Mouse (Mus musculus): Measurements from ENCODE around the gene Zmynd11. TPM values are rescaled to one million over a fixed set of nuclear protein-coding genes. Genes with fewer than 3 reads are reported as not detected.

Zmynd11 gene
- polyA plus RNA-seq, 1 experiment from 2014 or later: 139 TPM

GRCm38 (mm10) chr13:9763828-9764645 lies 1.1 kb downstream of the Zmynd11 start:
- peaks cover 31% of the 10 kb centered on the region for H3K4me1 ChIP-seq (replicated peaks; ENCODE audit: control insufficient read depth, insufficient read depth, low read length)
- H3K27ac ChIP-seq (ENCODE audit: low read length): peak overlapping the region; percentile 99
- H3K4me2 ChIP-seq (ENCODE audit: low read depth, low read length): peak overlapping the region; percentile 61
- H3K4me3 ChIP-seq (ENCODE audit: low read length): peak overlapping the region; percentile 80
- peak overlapping the region; percentile 100 for H3K9ac ChIP-seq (ENCODE audit: low read length)
- ATAC-seq (ENCODE audit: low read depth): peak; percentile 87
- WGBS: under 1% methylated on average over 54 of the region's 111 CpGs
- H3K36me3 ChIP-seq (ENCODE audit: control insufficient read depth, insufficient read depth, low read length): no peaks in the 10 kb centered on the region
- H3K9me3 ChIP-seq (ENCODE audit: control insufficient read depth, low read length): no peaks in the 10 kb centered on the region
- H3K27me3 ChIP-seq (ENCODE audit: control insufficient read depth, insufficient read depth, low read depth, low read length): no peaks in the 10 kb centered on the region

DNA sequence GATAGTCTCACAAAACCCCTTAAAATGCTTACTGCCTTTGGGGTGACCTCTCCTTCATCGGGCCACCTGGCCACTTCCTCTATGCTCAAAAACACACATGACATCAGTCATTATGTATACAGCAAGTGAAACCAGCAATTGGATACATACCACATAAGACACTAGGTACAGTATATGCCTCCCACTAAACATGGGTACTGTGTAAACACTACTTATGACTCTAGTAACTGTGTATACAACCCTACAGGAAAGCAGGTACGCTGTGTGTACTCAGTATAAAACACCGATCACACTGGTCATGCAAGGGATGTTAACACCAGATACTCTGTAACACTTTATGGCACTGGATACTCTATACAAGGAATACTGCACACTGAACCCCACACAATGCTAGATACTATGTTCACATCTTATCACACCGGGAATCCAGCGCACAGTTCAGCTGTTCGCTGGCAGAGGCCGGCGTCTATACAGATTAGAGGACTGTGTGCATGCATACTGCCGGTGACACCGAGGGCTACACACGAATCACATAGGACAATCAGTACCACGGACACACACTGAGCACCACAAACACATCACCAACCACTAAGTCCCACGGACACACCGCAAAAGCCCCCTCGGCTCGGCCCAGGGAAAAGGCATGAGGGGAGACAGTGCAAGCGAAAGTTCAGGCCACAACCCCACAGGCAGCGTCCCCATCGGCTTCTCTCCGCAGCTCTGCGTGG lies 1.9 kb downstream of the Zmynd11 start:
- Histone ChIP-seq H3K4me1 (replicated peaks; ENCODE audit: control insufficient read depth, insufficient read depth, low read length) (peaks cover 35% of the 10 kb centered on the region), H3K4me2 (ENCODE audit: low read depth, low read length) (peak overlapping the region; percentile 61), H3K4me3 (ENCODE audit: low read length) (peak overlapping the region; percentile 80), H3K27ac (ENCODE audit: low read length) (peak overlapping the region; percentile 99), H3K9ac (ENCODE audit: low read length) (peak overlapping the region; percentile 100), H3K27me3 (ENCODE audit: control insufficient read depth, insufficient read depth, low read depth, low read length) (no peaks in the 10 kb centered on the region), H3K9me3 (ENCODE audit: control insufficient read depth, low read length) (no peaks in the 10 kb centered on the region), H3K36me3 (ENCODE audit: control insufficient read depth, insufficient read depth, low read length) (no peaks in the 10 kb centered on the region)
- under 1% methylated on average over 21 of the region's 21 CpGs for WGBS
- ATAC-seq (ENCODE audit: low read depth): peak; percentile 14

GRCm38 (mm10) chr13:9760057-9760456 lies 5.1 kb downstream of the Zmynd11 start:
- no peak overlapping the region for H3K9ac ChIP-seq (ENCODE audit: low read length)
- H3K4me1 ChIP-seq (replicated peaks; ENCODE audit: control insufficient read depth, insufficient read depth, low read length): peaks cover 36% of the 10 kb centered on the region
- H3K4me3 ChIP-seq (ENCODE audit: low read length): no peak overlapping the region
- H3K9me3 ChIP-seq (ENCODE audit: control insufficient read depth, low read length): no peaks in the 10 kb centered on the region
- WGBS: 84% methylated on average over 6 of the region's 6 CpGs
- no peak overlapping the region for H3K4me2 ChIP-seq (ENCODE audit: low read depth, low read length)
- no peak for ATAC-seq (ENCODE audit: low read depth)
- no peaks in the 10 kb centered on the region for H3K36me3 ChIP-seq (ENCODE audit: control insufficient read depth, insufficient read depth, low read length)
- no peak overlapping the region for H3K27ac ChIP-seq (ENCODE audit: low read length)
- H3K27me3 ChIP-seq (ENCODE audit: control insufficient read depth, insufficient read depth, low read depth, low read length): no peaks in the 10 kb centered on the region

DNA sequence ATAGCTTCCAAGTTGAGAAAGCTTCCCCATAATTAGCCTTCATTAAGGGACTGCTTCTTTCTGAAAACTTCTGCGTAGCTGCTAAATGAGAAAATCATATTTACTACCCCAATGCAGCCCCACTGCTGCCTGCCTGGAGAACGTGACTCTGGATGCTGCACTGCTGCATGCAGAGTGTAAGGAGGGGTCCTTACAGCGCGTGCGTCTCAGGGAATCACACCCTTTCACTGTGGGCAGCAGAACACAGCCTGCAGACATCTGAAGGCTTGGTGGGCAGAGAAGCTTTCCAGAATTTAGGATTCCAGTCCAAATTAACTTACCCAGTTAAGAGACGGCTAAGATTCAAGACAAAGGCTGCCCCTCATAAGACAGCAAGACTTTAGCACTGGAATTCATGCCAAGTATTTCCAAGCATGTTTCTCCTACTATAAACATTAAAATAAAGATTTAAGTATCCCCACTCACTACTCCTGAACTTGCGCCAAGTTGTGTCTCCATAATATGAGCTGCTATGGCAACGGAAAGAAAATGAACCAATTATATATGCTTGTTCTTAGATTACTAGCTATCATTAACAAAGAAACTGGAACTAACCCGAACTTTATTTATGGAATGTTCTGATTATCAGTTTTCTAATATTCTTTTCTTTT lies 7.2 kb downstream of the Zmynd11 start:
- Histone ChIP-seq H3K27ac (ENCODE audit: low read length) (peak overlapping the region; percentile 70), H3K4me1 (replicated peaks; ENCODE audit: control insufficient read depth, insufficient read depth, low read length) (peaks cover 37% of the 10 kb centered on the region), H3K27me3 (ENCODE audit: control insufficient read depth, insufficient read depth, low read depth, low read length) (no peaks in the 10 kb centered on the region), H3K4me3 (ENCODE audit: low read length) (no peak overlapping the region), H3K36me3 (ENCODE audit: control insufficient read depth, insufficient read depth, low read length) (no peaks in the 10 kb centered on the region), H3K4me2 (ENCODE audit: low read depth, low read length) (peak overlapping the region; percentile 35), H3K9me3 (ENCODE audit: control insufficient read depth, low read length) (no peaks in the 10 kb centered on the region), H3K9ac (ENCODE audit: low read length) (0 out of 2 replicates have a peak overlapping the region, but pooled peaks have one; percentile 24)
- WGBS: 35% methylated on average over 9 of the region's 9 CpGs
- ATAC-seq (ENCODE audit: low read depth): peak; percentile 89

DNA sequence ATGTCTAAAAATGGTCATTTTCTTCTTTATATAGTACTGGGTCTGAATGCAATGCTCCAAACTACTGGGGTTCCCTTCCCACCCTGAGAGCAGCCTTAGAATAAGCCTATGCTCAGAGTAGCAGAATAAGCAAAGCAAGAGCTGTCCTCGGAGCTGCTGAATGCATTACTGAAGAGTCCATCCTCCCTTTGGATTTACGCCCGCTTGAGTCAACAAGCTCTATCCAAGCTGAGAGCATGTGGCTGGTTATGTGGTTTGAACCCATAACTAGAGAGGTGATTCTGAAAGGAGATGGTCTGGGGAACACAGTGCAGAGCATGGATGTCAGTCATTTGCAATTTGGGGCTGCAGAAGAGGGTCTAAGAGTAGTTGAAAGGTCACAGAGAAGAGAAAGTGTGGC lies 11.4 kb downstream of the Zmynd11 start:
- Histone ChIP-seq H3K27ac (ENCODE audit: low read length) (no peak overlapping the region), H3K9me3 (ENCODE audit: control insufficient read depth, low read length) (no peaks in the 10 kb centered on the region), H3K9ac (ENCODE audit: low read length) (no peak overlapping the region), H3K36me3 (ENCODE audit: control insufficient read depth, insufficient read depth, low read length) (no peaks in the 10 kb centered on the region), H3K4me1 (replicated peaks; ENCODE audit: control insufficient read depth, insufficient read depth, low read length) (peaks cover 21% of the 10 kb centered on the region), H3K4me2 (ENCODE audit: low read depth, low read length) (no peak overlapping the region), H3K27me3 (ENCODE audit: control insufficient read depth, insufficient read depth, low read depth, low read length) (no peaks in the 10 kb centered on the region), H3K4me3 (ENCODE audit: low read length) (no peak overlapping the region)
- no peak for ATAC-seq (ENCODE audit: low read depth)
- 51% methylated on average over 3 of the region's 3 CpGs for whole genome bisulfite sequencing

GRCm38 (mm10) chr13:9750320-9750719 lies 14.8 kb downstream of the Zmynd11 start:
- Histone ChIP-seq H3K4me3 (ENCODE audit: low read length) (no peak overlapping the region), H3K4me1 (replicated peaks; ENCODE audit: control insufficient read depth, insufficient read depth, low read length) (peaks cover 10% of the 10 kb centered on the region), H3K4me2 (ENCODE audit: low read depth, low read length) (no peak overlapping the region), H3K36me3 (ENCODE audit: control insufficient read depth, insufficient read depth, low read length) (no peaks in the 10 kb centered on the region), H3K9me3 (ENCODE audit: control insufficient read depth, low read length) (no peaks in the 10 kb centered on the region), H3K9ac (ENCODE audit: low read length) (no peak overlapping the region), H3K27ac (ENCODE audit: low read length) (no peak overlapping the region), H3K27me3 (ENCODE audit: control insufficient read depth, insufficient read depth, low read depth, low read length) (no peaks in the 10 kb centered on the region)
- ATAC-seq (ENCODE audit: low read depth): peak; percentile 59
- WGBS: 39% methylated on average over 1 of the region's 1 CpGs

- no peaks in the 10 kb centered on the region for H3K9me3 ChIP-seq (ENCODE audit: control insufficient read depth, low read length)
- no peaks in the 10 kb centered on the region for H3K27me3 ChIP-seq (ENCODE audit: control insufficient read depth, insufficient read depth, low read depth, low read length)
- H3K9ac ChIP-seq (ENCODE audit: low read length): no peak overlapping the region
- 43% methylated on average over 4 of the region's 4 CpGs for WGBS
- H3K27ac ChIP-seq (ENCODE audit: low read length): peak overlapping the region; percentile 40; the same call in 1 of the 2 replicates
- H3K36me3 ChIP-seq (ENCODE audit: control insufficient read depth, insufficient read depth, low read length): no peaks in the 10 kb centered on the region
- H3K4me2 ChIP-seq (ENCODE audit: low read depth, low read length): no peak overlapping the region
- H3K4me1 ChIP-seq (replicated peaks; ENCODE audit: control insufficient read depth, insufficient read depth, low read length): peaks cover 10% of the 10 kb centered on the region
- no peak overlapping the region for H3K4me3 ChIP-seq (ENCODE audit: low read length)
- peak; percentile 72; the same call in 1 of the 2 replicates for ATAC-seq (ENCODE audit: low read depth)
Observed at GRCm38 (mm10) chr13:9749796-9750195, 15.3 kb downstream of the Zmynd11 start.

- H3K4me3 ChIP-seq (ENCODE audit: low read length): no peak overlapping the region
Observed at GRCm38 (mm10) chr13:9738190-9738589, 26.9 kb downstream of the Zmynd11 start.

GRCm38 (mm10) chr13:9737024-9737423 lies 28.1 kb downstream of the Zmynd11 start:
- H3K27ac ChIP-seq (ENCODE audit: low read length): no peak overlapping the region
- peaks cover 2% of the 10 kb centered on the region; the same call in 1 of the 2 replicates for H3K4me1 ChIP-seq (replicated peaks; ENCODE audit: control insufficient read depth, insufficient read depth, low read length)
- H3K9me3 ChIP-seq (ENCODE audit: control insufficient read depth, low read length): no peaks in the 10 kb centered on the region
- no peaks in the 10 kb centered on the region for H3K27me3 ChIP-seq (ENCODE audit: control insufficient read depth, insufficient read depth, low read depth, low read length)
- peaks cover 3% of the 10 kb centered on the region; the same call in 1 of the 2 replicates for H3K36me3 ChIP-seq (ENCODE audit: control insufficient read depth, insufficient read depth, low read length)
- WGBS: 70% methylated on average over 5 of the region's 5 CpGs
- H3K4me2 ChIP-seq (ENCODE audit: low read depth, low read length): no peak overlapping the region
- H3K4me3 ChIP-seq (ENCODE audit: low read length): no peak overlapping the region
- no peak for ATAC-seq (ENCODE audit: low read depth)
- H3K9ac ChIP-seq (ENCODE audit: low read length): no peak overlapping the region

More at GRCm38 (mm10) chr13:9738190-9738589, 26.9 kb downstream of the Zmynd11 start:
- H3K4me2 ChIP-seq (ENCODE audit: low read depth, low read length): no peak overlapping the region
- peaks cover 3% of the 10 kb centered on the region; the same call in 1 of the 2 replicates for H3K36me3 ChIP-seq (ENCODE audit: control insufficient read depth, insufficient read depth, low read length)
- no peak for ATAC-seq (ENCODE audit: low read depth)
- no peaks in the 10 kb centered on the region for H3K27me3 ChIP-seq (ENCODE audit: control insufficient read depth, insufficient read depth, low read depth, low read length)
- peaks cover 2% of the 10 kb centered on the region; the same call in 1 of the 2 replicates for H3K4me1 ChIP-seq (replicated peaks; ENCODE audit: control insufficient read depth, insufficient read depth, low read length)
- no peaks in the 10 kb centered on the region for H3K9me3 ChIP-seq (ENCODE audit: control insufficient read depth, low read length)
- WGBS: 67% methylated on average over 2 of the region's 2 CpGs
- H3K9ac ChIP-seq (ENCODE audit: low read length): no peak overlapping the region
- no peak overlapping the region for H3K27ac ChIP-seq (ENCODE audit: low read length)
